Mouse (Mus musculus) intestine, postnatal 0 days (tissue): ENCODE measurements at regions not wholly inside any gene's neighbourhood (a gene's known extent, or its start where the extent isn't known, plus 50 kb on each side); places are given as distances from the start of the nearest gene placed in this dataset.

Source experiments
- ATAC-seq: fragments of 200-750 bp; cut with Nextera tagmentation; 2 replicates; pipeline ENCODE4 v1.8.0; 2017; ENCODE audit warnings: mild to moderate bottlenecking, moderate TSS enrichment, moderate library complexity
- H3K27ac ChIP-seq: fragments of 300-500 bp; sonication (generic); 2 replicates; pipeline ENCODE4 v1.5.1; 2014; ENCODE audit warnings: mild to moderate bottlenecking, low read depth, low read length, moderate library complexity
- H3K27me3 ChIP-seq: fragments of 300-500 bp; sonication (generic); replicated peaks from 2 replicates; pipeline ENCODE4 v1.6.1; 2014; ENCODE audit warnings: low read length, mixed read lengths; ENCODE audit not compliant: control insufficient read depth, insufficient read depth
- H3K36me3 ChIP-seq: fragments of 300-500 bp; sonication (generic); 2 replicates; pipeline ENCODE4 v1.6.1; 2014; ENCODE audit warnings: mild to moderate bottlenecking, moderate library complexity; ENCODE audit not compliant: control insufficient read depth, insufficient read depth
- H3K4me1 ChIP-seq: fragments of 300-500 bp; sonication (generic); replicated peaks from 2 replicates; pipeline ENCODE4 v1.6.1; 2014; ENCODE audit warnings: antibody characterized with exemption, low read length, mixed read lengths; ENCODE audit not compliant: control insufficient read depth, insufficient read depth
- H3K4me2 ChIP-seq: fragments of 300-500 bp; sonication (generic); replicated peaks from 2 replicates; pipeline ENCODE4 v1.6.1; 2014; ENCODE audit warnings: low read depth, mild to moderate bottlenecking, moderate library complexity
- H3K4me3 ChIP-seq: fragments of 300-500 bp; sonication (generic); 2 replicates; pipeline ENCODE4 v1.5.1; 2014; ENCODE audit warnings: low read depth, low read length
- H3K9ac ChIP-seq: fragments of 300-500 bp; sonication (generic); 2 replicates; pipeline ENCODE4 v1.6.1; 2014; ENCODE audit warnings: mild to moderate bottlenecking, low read depth, low read length
- H3K9me3 ChIP-seq: fragments of 300-500 bp; sonication (generic); 2 replicates; pipeline ENCODE4 v1.6.1; 2016; ENCODE audit warnings: mixed run types; ENCODE audit not compliant: control insufficient read depth
- CTCF ChIP-seq: sonication (generic); IDR thresholded peaks from 2 replicates; pipeline ENCODE4 v1.5.1; 2016; ENCODE audit warnings: low read depth, mild to moderate bottlenecking, control low read depth, antibody characterized with exemption, moderate library complexity
- WGBS: fragments of 180-500 bp; shearing (Covaris S2); extraction: QIAGEN DNeasy Blood & Tissue Kit; methylation state at CpG from one replicate; pipeline ENCODE4 v1.1.7; 2014; 5-methylcytosine and 5-hydroxymethylcytosine counted together

GRCm38 (mm10) chr7:71120975-71121374, 230.3 kb downstream of the Gm10295 start:
- Histone ChIP-seq H3K36me3 (no peaks in the 10 kb centered on the region), H3K9ac (no peak overlapping the region), H3K4me1 (no peaks in the 10 kb centered on the region), H3K9me3 (no peaks in the 10 kb centered on the region), H3K4me2 (no peak overlapping the region), H3K27me3 (no peaks in the 10 kb centered on the region), H3K4me3 (no peak overlapping the region), H3K27ac (no peak overlapping the region)
- ATAC-seq, result no peak
- 79% methylated on average over 4 of the region's 4 CpGs for WGBS
- TF ChIP-seq CTCF, result no peak

GRCm38 (mm10) chr7:71119987-71120386, 231.3 kb downstream of the Gm10295 start:
- H3K9me3 ChIP-seq, result no peaks in the 10 kb centered on the region
- ATAC-seq, result no peak
- no peak for TF ChIP-seq CTCF
- H3K9ac ChIP-seq, result no peak overlapping the region
- H3K27me3 ChIP-seq, result no peaks in the 10 kb centered on the region
- 23% methylated on average over 6 of the region's 6 CpGs for WGBS
- H3K4me1 ChIP-seq, result no peaks in the 10 kb centered on the region
- H3K27ac ChIP-seq, result no peak overlapping the region
- H3K4me3 ChIP-seq, result no peak overlapping the region
- H3K36me3 ChIP-seq, result no peaks in the 10 kb centered on the region
- no peak overlapping the region for H3K4me2 ChIP-seq

- no peaks in the 10 kb centered on the region for H3K27me3 ChIP-seq
- TF ChIP-seq CTCF, result no peak
- no peak overlapping the region for H3K4me3 ChIP-seq
- no peak for ATAC-seq
- no peaks in the 10 kb centered on the region for H3K36me3 ChIP-seq
- WGBS, result 81% methylated on average over 6 of the region's 6 CpGs
- H3K27ac ChIP-seq, result no peak overlapping the region
- H3K9me3 ChIP-seq, result no peaks in the 10 kb centered on the region
- H3K4me1 ChIP-seq, result no peaks in the 10 kb centered on the region
- no peak overlapping the region for H3K9ac ChIP-seq
- H3K4me2 ChIP-seq, result no peak overlapping the region
Measured at GRCm38 (mm10) chr7:71107101-71107500, 244.2 kb downstream of the Gm10295 start.

GRCm38 (mm10) chr7:71100266-71100665, 251.0 kb downstream of the Gm10295 start:
- Histone ChIP-seq H3K4me1 (no peaks in the 10 kb centered on the region), H3K9ac (no peak overlapping the region), H3K36me3 (no peaks in the 10 kb centered on the region), H3K27ac (no peak overlapping the region), H3K9me3 (no peaks in the 10 kb centered on the region), H3K27me3 (no peaks in the 10 kb centered on the region), H3K4me3 (no peak overlapping the region), H3K4me2 (no peak overlapping the region)
- no peak for TF ChIP-seq CTCF
- ATAC-seq, result no peak
- 85% methylated on average over 2 of the region's 2 CpGs for WGBS

- H3K27ac ChIP-seq, result no peak overlapping the region
- no peak for TF ChIP-seq CTCF
- H3K4me3 ChIP-seq, result no peak overlapping the region
- no peaks in the 10 kb centered on the region for H3K27me3 ChIP-seq
- no peaks in the 10 kb centered on the region for H3K9me3 ChIP-seq
- H3K36me3 ChIP-seq, result no peaks in the 10 kb centered on the region
- H3K9ac ChIP-seq, result no peak overlapping the region
- 61% methylated on average over 4 of the region's 4 CpGs for WGBS
- H3K4me1 ChIP-seq, result no peaks in the 10 kb centered on the region
- no peak for ATAC-seq
- no peak overlapping the region for H3K4me2 ChIP-seq
Measured at GRCm38 (mm10) chr7:71098276-71098675, 253.0 kb downstream of the Gm10295 start.

- H3K4me1 ChIP-seq, result no peaks in the 10 kb centered on the region
- no peak for ATAC-seq
- H3K27me3 ChIP-seq, result no peaks in the 10 kb centered on the region
- 47% methylated on average over 6 of the region's 6 CpGs for WGBS
- no peaks in the 10 kb centered on the region for H3K9me3 ChIP-seq
- H3K4me2 ChIP-seq, result no peak overlapping the region
- H3K36me3 ChIP-seq, result no peaks in the 10 kb centered on the region
- no peak overlapping the region for H3K9ac ChIP-seq
- TF ChIP-seq CTCF, result no peak
- no peak overlapping the region for H3K4me3 ChIP-seq
- H3K27ac ChIP-seq, result no peak overlapping the region
Measured at GRCm38 (mm10) chr7:71093301-71093939, 257.9 kb downstream of the Gm10295 start.

- Histone ChIP-seq H3K36me3 (no peaks in the 10 kb centered on the region), H3K4me2 (no peak overlapping the region), H3K9ac (no peak overlapping the region), H3K27ac (no peak overlapping the region), H3K27me3 (no peaks in the 10 kb centered on the region), H3K9me3 (no peaks in the 10 kb centered on the region), H3K4me1 (no peaks in the 10 kb centered on the region), H3K4me3 (no peak overlapping the region)
- no peak for ATAC-seq
- TF ChIP-seq CTCF, result no peak
Measured at GRCm38 (mm10) chr7:71092825-71093224, 258.5 kb downstream of the Gm10295 start.
